Mouse (Mus musculus): ENCODE results near the gene Trim33.

DNA sequence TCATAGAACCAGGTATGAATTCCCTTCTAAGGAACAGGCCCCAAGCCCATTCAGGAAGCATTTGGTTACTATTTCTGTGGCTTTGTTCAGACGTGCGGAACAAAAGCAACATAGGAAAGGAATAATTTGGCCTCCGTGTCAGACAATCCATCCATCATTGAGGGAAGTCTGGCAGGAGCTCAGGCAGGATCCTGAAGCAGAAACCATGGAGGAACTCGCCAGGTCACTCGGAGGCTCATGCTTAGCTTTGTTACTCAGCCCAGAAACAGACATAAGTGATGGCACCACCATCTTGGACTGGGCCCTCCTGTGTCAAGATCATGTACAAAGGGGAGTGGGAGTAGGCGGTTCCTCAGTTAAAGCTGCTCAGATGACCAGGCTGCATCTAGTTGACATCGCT is 82.1 kb downstream of the Trim33 start:
- TF ChIP-seq POLR2A (IDR thresholded peaks at IDR 0.05; ENCODE audit: borderline replicate concordance, insufficient read depth, low read length) (no peak), CTCF (IDR thresholded peaks at IDR 0.05; ENCODE audit: borderline replicate concordance, insufficient read depth, low read depth, low read length) (no peak)
